Mouse (Mus musculus) cerebellum, adult 2 months (tissue): ENCODE measurements at regions not wholly inside any gene's neighbourhood (a gene's known extent, or its start where the extent isn't known, plus 50 kb on each side); places are given as distances from the start of the nearest gene placed in this dataset.
A peak's percentile ranks its signal among the peaks of the same experiment; 100 is the strongest.

Experiments
- DNase-seq, 2 experiments: peaks; one replicate each; pipeline ENCODE4 v3.0.0; 2021
- H3K27ac ChIP-seq: fragments of 200-500 bp; 2 replicates; pipeline ENCODE4 v1.5.1; 2012; ENCODE audit warnings: low read length, control low read depth, inconsistent platforms; ENCODE audit not compliant: insufficient read depth
- H3K27me3 ChIP-seq: fragments of 200-500 bp; 2 replicates; pipeline ENCODE4 v1.6.1; 2012; ENCODE audit warnings: inconsistent platforms, mild to moderate bottlenecking, low read length, moderate library complexity; ENCODE audit not compliant: control insufficient read depth, insufficient read depth
- H3K4me1 ChIP-seq: fragments of 200-500 bp; 2 replicates; pipeline ENCODE4 v1.6.1; 2011; ENCODE audit warnings: low read length; ENCODE audit not compliant: control insufficient read depth, insufficient read depth
- H3K4me3 ChIP-seq: fragments of 200-500 bp; replicated peaks from 2 replicates; pipeline ENCODE3; 2011; ENCODE audit warnings: mild to moderate bottlenecking, low read depth, low read length, control low read depth; ENCODE audit not compliant: insufficient read depth
- CTCF ChIP-seq: fragments of 200-500 bp; IDR thresholded peaks from 2 replicates; pipeline ENCODE4 v1.5.1; 2011; ENCODE audit warnings: low read depth, mild to moderate bottlenecking, control low read depth, low read length, moderate library complexity, borderline replicate concordance; ENCODE audit not compliant: insufficient read depth
- POLR2A ChIP-seq: fragments of 200-500 bp; IDR thresholded peaks from 2 replicates; pipeline ENCODE4 v1.6.1; 2011; ENCODE audit warnings: low read length, control low read depth, borderline replicate concordance; ENCODE audit not compliant: insufficient read depth
- WGBS: fragments of 180-500 bp; shearing (Covaris S2); methylation state at CpG from one replicate; pipeline ENCODE4 v1.1.7; 2018; 5-methylcytosine and 5-hydroxymethylcytosine counted together

DNA sequence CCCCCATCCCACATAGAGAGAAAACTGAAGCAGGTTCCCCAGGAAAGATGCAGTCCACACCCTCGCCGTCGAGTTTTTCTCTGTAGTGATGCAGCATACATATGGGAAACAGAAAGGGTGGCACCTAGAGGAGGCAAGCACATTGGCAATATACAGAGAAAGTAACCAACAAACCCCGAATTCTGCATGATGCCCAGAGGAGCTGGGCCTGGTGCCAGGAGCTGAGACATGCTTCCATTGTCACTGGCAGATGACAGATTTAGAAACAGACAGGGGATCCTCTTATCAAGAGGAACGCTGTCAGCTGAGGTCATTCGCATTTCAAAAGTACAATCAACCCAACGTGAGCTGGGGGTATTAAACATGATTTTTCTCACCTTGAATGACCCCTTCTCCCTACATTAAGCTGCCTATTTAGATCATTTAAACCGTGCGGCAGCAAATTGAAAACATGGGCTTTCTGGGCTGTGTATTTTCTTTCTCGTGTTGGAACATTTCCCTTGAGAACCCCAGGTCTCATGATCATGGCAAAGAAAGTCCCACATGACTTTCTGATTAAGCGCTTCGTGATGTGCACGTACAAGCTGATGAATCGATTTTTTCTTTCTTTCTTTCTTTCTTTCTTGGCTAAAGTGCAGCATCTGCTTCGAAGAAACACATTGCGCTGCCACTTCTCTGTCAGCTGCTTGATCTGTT is 118.4 kb upstream of the Rnaseh2b start:
- no peak for TF ChIP-seq CTCF
- no peak for TF ChIP-seq POLR2A
- peak; percentile 29 to 43 for DNase-seq
- Histone ChIP-seq H3K4me3 (no peak overlapping the region), H3K27ac (no peak overlapping the region; the same call in 1 of the 2 replicates), H3K27me3 (no peaks in the 10 kb centered on the region), H3K4me1 (no peaks in the 10 kb centered on the region)
- WGBS: 12% methylated on average over 16 of the region's 16 CpGs

DNA sequence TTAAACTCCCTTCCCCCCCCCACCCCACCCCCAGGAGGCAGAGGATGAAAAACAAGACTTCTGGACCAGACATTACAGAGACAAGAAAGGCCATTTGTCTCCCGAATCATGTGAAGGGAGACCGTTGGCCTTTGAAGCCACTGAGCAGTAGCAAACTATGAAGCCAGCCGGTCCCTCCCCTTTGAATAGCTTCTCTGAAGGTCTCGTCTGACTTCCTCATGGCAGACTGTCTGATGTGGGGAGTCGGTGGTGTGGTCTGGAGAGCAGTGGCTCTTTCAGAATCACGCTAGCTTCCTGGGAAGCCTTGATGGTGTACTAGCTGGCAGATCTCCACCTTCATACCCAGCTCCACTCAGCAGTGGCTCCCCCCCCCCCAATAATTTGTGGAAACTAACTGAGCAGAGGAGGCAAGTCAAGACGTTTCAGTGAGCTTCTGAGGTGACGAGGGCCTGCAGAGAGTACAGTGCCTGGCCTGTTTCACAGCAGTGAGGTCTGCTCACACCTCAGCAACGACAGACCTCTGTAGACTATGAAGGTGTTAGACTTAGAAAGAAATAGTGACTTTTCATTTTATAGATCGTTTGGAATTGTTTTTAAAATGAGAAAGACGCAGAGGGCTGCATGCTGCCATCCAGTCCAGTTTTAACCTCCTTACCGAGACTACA is 116.9 kb upstream of the Rnaseh2b start:
- WGBS: 69% methylated on average over 12 of the region's 12 CpGs
- DNase-seq: no peak

DNA sequence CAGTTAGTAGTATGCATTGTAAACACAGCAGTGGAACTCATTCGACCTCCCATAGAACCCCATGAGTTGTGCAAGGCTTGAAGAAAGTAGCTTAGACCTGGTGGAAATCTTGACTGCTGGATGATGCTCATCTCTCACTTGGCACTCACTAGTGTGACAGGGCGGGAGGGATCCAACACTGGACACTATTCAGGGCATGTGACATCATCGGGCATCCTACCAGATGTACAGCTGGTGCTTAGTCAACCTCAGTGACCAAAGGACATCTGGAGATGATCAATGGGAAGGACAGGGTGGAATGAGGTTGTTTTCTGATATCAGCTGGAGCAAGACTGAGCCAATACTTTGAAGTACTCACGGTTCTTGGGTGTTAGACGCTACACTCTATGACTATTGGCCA is 114.9 kb upstream of the Rnaseh2b start:
- 70% methylated on average over 5 of the region's 5 CpGs for WGBS

More for the DNA sequence above, 116.9 kb upstream of the Rnaseh2b start:
- Histone ChIP-seq H3K4me3 (no peak overlapping the region), H3K27me3 (no peaks in the 10 kb centered on the region), H3K4me1 (no peaks in the 10 kb centered on the region), H3K27ac (no peak overlapping the region; the same call in 1 of the 2 replicates)
- TF ChIP-seq POLR2A: no peak
- no peak for TF ChIP-seq CTCF

DNA sequence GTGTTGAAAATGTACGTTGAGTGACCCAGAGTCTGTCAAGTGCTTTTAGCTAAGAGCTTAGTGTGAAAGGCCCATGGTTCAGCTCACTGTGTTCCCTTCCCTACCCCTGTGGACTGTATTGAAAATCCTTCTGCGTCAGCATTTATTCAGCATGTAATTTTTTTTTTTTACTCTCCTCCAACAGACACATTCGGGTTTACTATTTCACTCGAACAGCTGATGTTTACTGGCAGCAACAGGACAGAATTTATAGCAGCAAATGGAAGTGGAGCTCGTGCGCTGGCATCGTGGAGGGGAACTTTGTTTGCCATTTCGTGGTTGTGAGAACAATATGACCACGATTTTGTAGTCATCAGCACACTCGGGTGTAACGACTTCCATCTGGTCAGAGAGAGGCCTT is 105.0 kb upstream of the Rnaseh2b start:
- H3K4me3 ChIP-seq: no peak overlapping the region
- TF ChIP-seq CTCF: no peak
- no peak for TF ChIP-seq POLR2A
- H3K27me3 ChIP-seq: no peaks in the 10 kb centered on the region; the same call in 1 of the 2 replicates
- no peak overlapping the region for H3K27ac ChIP-seq
- no peak for DNase-seq
- 71% methylated on average over 11 of the region's 11 CpGs for WGBS
- H3K4me1 ChIP-seq: no peaks in the 10 kb centered on the region

More for the DNA sequence above, 114.9 kb upstream of the Rnaseh2b start:
- no peaks in the 10 kb centered on the region for H3K27me3 ChIP-seq
- no peak overlapping the region for H3K27ac ChIP-seq
- no peak overlapping the region for H3K4me3 ChIP-seq
- H3K4me1 ChIP-seq: no peaks in the 10 kb centered on the region
- TF ChIP-seq CTCF: no peak
- TF ChIP-seq POLR2A: no peak
- DNase-seq: peak in 1 of 2 experiments; percentile 8

DNA sequence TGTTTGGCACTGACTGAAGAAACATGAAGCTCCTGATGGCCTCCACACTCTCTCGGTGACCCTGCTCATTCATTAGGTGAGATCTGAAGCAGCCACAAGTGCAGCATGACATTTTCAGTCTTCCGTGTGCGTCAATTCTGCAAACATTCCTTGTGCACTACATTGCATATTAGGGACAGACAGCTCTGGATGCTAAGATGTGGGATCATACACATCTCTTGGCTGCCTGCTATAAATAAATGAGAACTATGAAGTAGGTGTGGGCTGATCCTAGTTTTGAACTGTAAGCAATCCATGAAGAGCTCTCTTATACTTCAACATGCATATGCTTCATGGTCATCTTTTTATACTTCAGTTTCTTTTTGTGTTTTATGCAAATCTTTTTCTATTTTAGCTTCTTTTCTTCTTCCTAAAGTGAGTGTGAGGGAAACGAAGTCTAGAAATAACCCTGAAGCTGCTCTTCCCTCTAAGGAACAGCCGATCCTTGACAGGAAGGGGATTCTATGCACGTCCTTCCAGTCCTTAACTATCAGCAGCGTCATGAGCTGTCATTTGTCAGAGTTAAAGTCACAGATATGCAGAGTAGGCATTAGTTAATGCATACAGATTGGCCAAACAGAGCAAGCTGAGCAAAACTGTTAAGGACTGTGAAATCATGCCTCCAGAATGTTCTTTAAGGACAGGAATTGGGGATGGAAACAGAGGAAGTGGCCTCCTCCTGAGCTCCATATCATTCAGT is 104.1 kb upstream of the Rnaseh2b start:
- no peak for TF ChIP-seq CTCF
- no peak for TF ChIP-seq POLR2A
- Histone ChIP-seq H3K4me3 (no peak overlapping the region), H3K27ac (no peak overlapping the region), H3K4me1 (no peaks in the 10 kb centered on the region), H3K27me3 (no peaks in the 10 kb centered on the region; the same call in 1 of the 2 replicates)
- no peak for DNase-seq
- 71% methylated on average over 7 of the region's 7 CpGs for WGBS

DNA sequence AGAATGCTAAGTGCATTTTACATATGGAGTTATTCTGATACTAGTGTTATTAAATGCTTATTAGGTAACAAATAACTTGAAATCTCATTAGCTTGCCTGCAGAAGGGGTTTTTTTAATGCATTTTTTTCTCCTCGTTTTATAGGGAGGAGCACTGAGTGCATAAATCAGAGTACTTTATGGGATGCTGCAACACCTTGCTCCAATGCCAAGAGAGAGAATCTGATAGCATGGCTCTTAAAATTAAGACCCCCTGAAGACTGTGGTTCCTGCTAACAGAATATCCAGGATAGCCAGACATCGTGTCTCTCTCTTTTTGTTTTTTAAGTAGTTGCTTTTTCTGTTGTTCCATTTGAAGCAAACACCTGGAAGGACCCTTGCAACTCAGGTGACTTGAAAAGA is 100.8 kb upstream of the Rnaseh2b start:
- no peak for TF ChIP-seq CTCF
- no peak for TF ChIP-seq POLR2A
- Histone ChIP-seq H3K4me1 (no peaks in the 10 kb centered on the region), H3K4me3 (no peak overlapping the region), H3K27me3 (no peaks in the 10 kb centered on the region), H3K27ac (no peak overlapping the region)
- DNase-seq: no peak
- whole genome bisulfite sequencing: 74% methylated on average over 2 of the region's 2 CpGs

DNA sequence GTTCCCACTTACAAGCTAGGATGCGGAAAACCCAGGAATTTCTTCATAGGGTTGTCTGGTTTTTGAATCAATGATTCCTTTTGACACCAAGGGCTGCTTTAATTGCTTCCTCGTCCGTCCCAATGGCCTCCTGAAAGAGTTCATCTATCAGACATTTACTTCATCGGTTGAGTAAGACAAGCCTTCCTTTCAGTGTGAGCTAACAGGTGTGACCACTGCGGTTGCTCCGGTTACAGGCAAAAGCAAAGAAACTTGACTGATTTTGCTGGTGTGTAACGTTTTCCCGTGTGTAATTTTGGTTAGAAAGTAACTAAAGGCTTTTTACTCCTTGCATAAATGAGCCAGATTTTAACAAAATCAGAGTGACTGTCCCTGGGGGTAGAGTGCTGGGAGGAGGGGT is 99.6 kb upstream of the Rnaseh2b start:
- TF ChIP-seq POLR2A (no peak), CTCF (no peak)
- no peak for DNase-seq
- Histone ChIP-seq H3K4me3 (no peak overlapping the region), H3K27ac (no peak overlapping the region), H3K27me3 (no peaks in the 10 kb centered on the region), H3K4me1 (no peaks in the 10 kb centered on the region)
- WGBS: 47% methylated on average over 8 of the region's 8 CpGs
